13 mouse cellular contexts compared by ENCODE assay signal in the genomic region with DNA sequence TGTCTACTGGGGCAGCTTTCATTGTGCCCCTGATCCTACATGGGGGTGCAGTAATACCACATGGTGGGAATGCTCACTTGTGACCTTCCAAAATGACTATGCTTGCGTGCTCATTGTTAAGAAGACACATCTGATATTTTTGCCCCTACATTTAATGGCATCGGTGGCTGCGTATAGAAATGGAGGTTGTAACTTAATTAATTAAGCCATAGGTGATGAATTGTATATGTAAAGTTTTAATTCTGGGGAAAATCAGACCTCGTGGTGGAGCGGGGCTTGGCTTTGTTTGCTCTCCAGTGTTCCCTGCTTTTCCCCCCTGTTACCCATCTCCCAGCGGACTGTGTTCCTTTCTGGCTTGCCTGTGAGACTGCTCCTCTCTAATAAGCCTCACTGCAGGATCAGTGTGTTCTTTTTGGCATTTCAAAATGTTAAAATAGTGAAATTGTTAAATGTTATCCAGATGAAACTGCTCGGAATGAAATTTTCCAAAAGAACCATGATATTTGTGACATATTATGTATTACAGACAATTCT. TPM values are rescaled to one million over a fixed set of nuclear protein-coding genes. Genes with fewer than 3 reads are reported as not detected.
DNase-seq lines count a peak whose midpoint lies in the region; ATAC-seq and TF ChIP-seq lines count a peak whose summit lies in the region.
"Had no signal": no experiment of that assay in that cellular context is flagged by ENCODE, and none has a peak within 500 bp of the region (broad histone marks: within the 10 kb centered on the region; RNA-seq: fewer than 3 reads in every experiment).

No protein-coding gene starts in this region.

- ATAC-seq in embryonic facial prominence, embryonic 14.5 days (ENCODE audit: low read depth) = no peak
- ATAC-seq in hindbrain, embryonic 16.5 days = no peak
- no peak for ATAC-seq in neural tube, embryonic 13.5 days (ENCODE audit: low read depth)
- ATAC-seq in megakaryocyte-erythroid progenitor cell, adult 5-6 weeks (replicated peaks; ENCODE audit: low FRiP score, low TSS enrichment, poor library complexity, severe bottlenecking) = no peak
- ATAC-seq: CD4-positive, CD25-positive, alpha-beta regulatory T cell, adult 4 months; Patski had no signal

- H3K4me3 ChIP-seq in layer of hippocampus, adult 2 months = peak overlapping the region; percentile 84
- H3K4me3 ChIP-seq in embryonic facial prominence, embryonic 14.5 days (ENCODE audit: low read depth, low read length) = peak overlapping the region; percentile 11; the same call in 1 of the 2 replicates
- H3K4me3 ChIP-seq in hindbrain, embryonic 16.5 days (ENCODE audit: low read length) = peak overlapping the region; percentile 42
- peak overlapping the region; percentile 71 for H3K4me3 ChIP-seq in neural tube, embryonic 13.5 days
- H3K4me3 ChIP-seq: erythroblast, embryonic 14.5 days had no signal

- DNase-seq in layer of hippocampus, adult 2 months (ENCODE audit: low spot score in 2 of 2) = peak in 1 of 2 experiments; percentile 46
- DNase-seq in layer of hippocampus, postnatal 25 days (ENCODE audit: extremely low spot score in 1 of 2, low spot score in 1 of 2) = no peak
- no peak for DNase-seq in embryonic facial prominence, embryonic 14.5 days (ENCODE audit: low spot score)
- no peak for DNase-seq in adipocyte (ENCODE audit: low spot score)
- no peak for DNase-seq in c-Kit-positive CD71-positive TER-119-positive erythroid progenitor cells, embryonic 14.5 days (ENCODE audit: low spot score)
- DNase-seq: kidney, postnatal 4 days; lung, embryonic 14.5 days had no signal

- peaks cover 7% of the 10 kb centered on the region; the same call in 1 of the 2 replicates for H3K4me1 ChIP-seq in embryonic facial prominence, embryonic 14.5 days (ENCODE audit: control insufficient read depth, insufficient read depth, low read length)
- peaks cover 11% of the 10 kb centered on the region for H3K4me1 ChIP-seq in hindbrain, embryonic 16.5 days (ENCODE audit: control insufficient read depth, insufficient read depth, low read depth, low read length)
- peaks cover 18% of the 10 kb centered on the region for H3K4me1 ChIP-seq in neural tube, embryonic 13.5 days (replicated peaks)

- peak overlapping the region; percentile 94 for H3K27ac ChIP-seq in layer of hippocampus, adult 2 months
- H3K27ac ChIP-seq in embryonic facial prominence, embryonic 14.5 days (replicated peaks; ENCODE audit: low read depth, low read length) = no peak overlapping the region
- peak overlapping the region; percentile 56 for H3K27ac ChIP-seq in hindbrain, embryonic 16.5 days (ENCODE audit: low read depth, low read length)
- H3K27ac ChIP-seq in neural tube, embryonic 13.5 days (replicated peaks) = peak overlapping the region; percentile 64

- no peaks in the 10 kb centered on the region for H3K9me3 ChIP-seq in embryonic facial prominence, embryonic 14.5 days (ENCODE audit: control insufficient read depth, low read length)
- H3K9me3 ChIP-seq in hindbrain, embryonic 16.5 days (ENCODE audit: control insufficient read depth, low read length) = no peaks in the 10 kb centered on the region
- H3K9me3 ChIP-seq in neural tube, embryonic 13.5 days = no peaks in the 10 kb centered on the region

- H3K9ac ChIP-seq in embryonic facial prominence, embryonic 14.5 days (ENCODE audit: low read depth, low read length) = 0 out of 2 replicates have a peak overlapping the region, but pooled peaks have one; percentile 15
- H3K9ac ChIP-seq in hindbrain, embryonic 16.5 days (ENCODE audit: low read depth, low read length) = peak overlapping the region; percentile 51
- H3K9ac ChIP-seq in neural tube, embryonic 13.5 days = peak overlapping the region; percentile 64
- H3K9ac ChIP-seq: lung, embryonic 14.5 days had no signal

- WGBS in embryonic facial prominence, embryonic 14.5 days = 76% methylated on average over 7 of the region's 7 CpGs
- 57% methylated on average over 7 of the region's 7 CpGs for WGBS in hindbrain, embryonic 16.5 days
- WGBS in neural tube, embryonic 13.5 days = 75% methylated on average over 7 of the region's 7 CpGs

- TF ChIP-seq CTCF in layer of hippocampus, adult 2 months (conservative IDR thresholded peaks at IDR 0.05) = no peak

- H3K36me3 ChIP-seq in embryonic facial prominence, embryonic 14.5 days (ENCODE audit: control insufficient read depth, insufficient read depth, low read length) = no peaks in the 10 kb centered on the region
- no peaks in the 10 kb centered on the region for H3K36me3 ChIP-seq in hindbrain, embryonic 16.5 days (ENCODE audit: control insufficient read depth, insufficient read depth, low read length)
- H3K36me3 ChIP-seq in neural tube, embryonic 13.5 days = no peaks in the 10 kb centered on the region

- H3K27me3 ChIP-seq in embryonic facial prominence, embryonic 14.5 days (replicated peaks; ENCODE audit: control insufficient read depth, insufficient read depth, low read length) = peaks cover 6% of the 10 kb centered on the region
- no peaks in the 10 kb centered on the region for H3K27me3 ChIP-seq in hindbrain, embryonic 16.5 days (replicated peaks; ENCODE audit: control insufficient read depth, insufficient read depth, low read length)
- H3K27me3 ChIP-seq in neural tube, embryonic 13.5 days = peaks cover 22% of the 10 kb centered on the region

- peak overlapping the region; percentile 28; the same call in 1 of the 2 replicates for H3K4me2 ChIP-seq in embryonic facial prominence, embryonic 14.5 days (ENCODE audit: low read depth, low read length)
- H3K4me2 ChIP-seq in hindbrain, embryonic 16.5 days (ENCODE audit: low read length) = peak overlapping the region; percentile 54
- peak overlapping the region; percentile 83 for H3K4me2 ChIP-seq in neural tube, embryonic 13.5 days
- H3K4me2 ChIP-seq: lung, embryonic 14.5 days had no signal

RNA-seq across cellular contexts. Expression of a gene that starts 2.4 kb away (rescaled TPM):
- total RNA-seq in layer of hippocampus, adult 2 months (2021) = 100 to 1,000 TPM; 175 to 181 TPM
- 100 to 1,000 TPM; 187 to 189 TPM for total RNA-seq in layer of hippocampus, postnatal 25 days (2021)
- polyA plus RNA-seq in embryonic facial prominence, embryonic 14.5 days (2014; fragmentation: Nextera tagmentation; extraction: Ambion mirVana) = 6.4 and 7.9 TPM in 2 replicates
- polyA plus RNA-seq in hindbrain, embryonic 16.5 days (2015; fragmentation: Nextera tagmentation; extraction: Ambion mirVana) = 52.0 and 57.0 TPM in 2 replicates
- 42.9 and 44.3 TPM in 2 replicates for polyA plus RNA-seq in neural tube, embryonic 13.5 days (2015; fragmentation: Nextera tagmentation; extraction: Ambion mirVana)
- total RNA-seq in megakaryocyte-erythroid progenitor cell, adult 5-6 weeks (2014; fragmentation: Nextera tagmentation) = not detected in 2 replicates
- 0.19 TPM in 1 of 2 replicates, not detected in the other for total RNA-seq in megakaryocyte-erythroid progenitor cell, adult 5-6 weeks (2017)
- polyA plus RNA-seq: CD4-positive, CD25-positive, alpha-beta regulatory T cell, adult 4 months; erythroblast, embryonic 14.5 days; Patski had no signal

Comparison
In these comparisons a context has a peak if more than half of its experiments do, and no peak if none do; other contexts are left out.
1. H3K4me3 ChIP-seq: peak in every context shown above with its lines; median percentile 84 in layer of hippocampus, adult 2 months; 71 in neural tube, embryonic 13.5 days; 42 in hindbrain, embryonic 16.5 days; 11 in embryonic facial prominence, embryonic 14.5 days.
2. H3K4me2 ChIP-seq: peak in every context shown above with its lines; median percentile 83 in neural tube, embryonic 13.5 days; 54 in hindbrain, embryonic 16.5 days; 28 in embryonic facial prominence, embryonic 14.5 days.
3. RNA of a gene that starts 2.4 kb away (total RNA-seq): 187 to 189 TPM in layer of hippocampus, postnatal 25 days and 175 to 181 TPM in layer of hippocampus, adult 2 months; 0.19 TPM in megakaryocyte-erythroid progenitor cell, adult 5-6 weeks; every median in the first group is over 100 times any median in the second.
4. Peak in every context shown above with its lines, with median percentiles within 50 percentile points of each other: H3K9ac ChIP-seq.